Mouse (Mus musculus) heart, postnatal 36 days (tissue): ENCODE data around the gene Cxcr2. TPM values are rescaled to one million over a fixed set of nuclear protein-coding genes. Genes with fewer than 3 reads are reported as not detected.
"Not testable (repeated sequence)": the region's sequence is repeated elsewhere in the genome, so short reads cannot be mapped to it uniquely, and the experiment has no call there.

Experiments used
- DNase-seq, 2 experiments: peaks; one replicate each; pipeline ENCODE4 v3.0.0; 2021 to 2022
- intact Hi-C: fragments of 180-260 bp; cut with DNase I; formaldehyde crosslinking; loops from one replicate; pipeline ENCODE4 v1.15.1; 2025
- total RNA-seq, 2 experiments: library from RNA; stranded (reverse); gene quantifications; 2 replicates each; pipeline ENCODE4 v1.2.3; 2021

Cxcr2 gene
- total RNA-seq, 2 experiments from 2014 or later: 0.16 to 0.17 TPM

DNA sequence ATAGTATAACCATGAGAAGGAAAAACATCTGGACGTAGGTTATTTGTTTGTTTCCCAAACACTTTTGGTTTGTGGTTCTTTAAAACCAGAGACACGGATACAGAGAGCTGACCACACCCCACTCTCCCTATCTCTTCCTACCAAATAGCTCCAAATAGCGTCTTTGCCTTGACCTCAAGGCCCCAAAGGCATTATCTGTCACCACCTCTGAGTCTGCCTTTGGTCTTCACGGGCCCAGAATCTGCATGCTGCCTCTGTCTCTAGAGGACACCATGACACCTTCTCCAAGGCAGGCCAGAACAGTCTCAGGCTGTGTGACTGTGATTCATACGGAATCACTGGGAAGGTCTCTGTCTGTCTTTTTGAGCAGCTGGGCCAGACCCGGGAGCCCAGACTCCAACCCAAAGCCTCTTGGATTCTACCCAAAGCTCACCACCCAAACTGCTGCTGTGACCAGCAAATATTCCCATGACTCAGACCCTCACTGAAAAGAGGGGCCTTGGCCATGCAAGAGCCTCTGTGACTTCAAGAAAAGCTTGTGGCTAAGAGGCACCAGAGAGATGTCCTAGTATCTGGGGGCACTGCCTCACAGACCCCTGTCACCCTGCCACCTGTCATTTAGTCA, 18.4 kb upstream of the Cxcr2 start:
- no peak for DNase-seq
- intact Hi-C loops: no loop called here

DNA sequence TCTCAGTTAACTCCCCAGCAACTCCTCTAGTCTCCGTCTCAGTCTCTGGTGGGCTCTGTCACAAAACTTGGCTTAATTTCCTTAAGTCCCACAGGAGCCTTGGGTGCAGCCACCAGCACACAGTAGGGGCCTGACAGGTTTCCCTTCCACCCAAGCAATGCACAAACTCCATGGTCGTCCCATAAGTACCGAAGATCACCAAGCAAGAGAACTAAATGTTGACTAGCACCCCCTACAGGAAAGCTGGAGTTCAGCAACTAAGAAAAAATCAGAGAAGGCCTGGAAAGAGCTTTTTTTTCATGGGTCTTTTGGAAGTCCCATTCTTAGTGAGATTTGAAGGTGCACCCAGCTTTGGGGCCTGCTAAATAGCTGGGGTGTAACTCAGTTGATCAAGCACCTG, 14.4 kb upstream of the Cxcr2 start:
- DNase-seq: no peak
- intact Hi-C loops: no loop called here

DNA sequence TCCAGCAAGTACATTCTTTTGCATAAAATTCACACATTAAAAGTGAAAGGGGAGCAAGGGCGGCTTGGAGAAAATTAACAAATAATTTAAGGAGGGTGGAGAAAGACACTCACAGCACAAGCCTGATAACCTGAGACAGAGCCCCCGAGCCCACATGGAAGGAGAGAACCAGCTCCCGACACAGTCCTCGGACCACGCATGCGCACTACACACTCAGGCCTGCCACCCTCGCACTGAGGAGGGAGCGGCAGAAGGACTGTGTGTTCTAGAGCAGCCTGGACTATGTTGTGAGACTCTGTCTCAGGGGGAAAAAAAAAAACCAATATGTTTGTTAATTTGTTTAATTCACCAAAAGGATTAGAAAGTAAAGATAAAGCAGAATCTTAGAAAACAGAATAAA, 12.0 kb upstream of the Cxcr2 start:
- no peak for DNase-seq
- intact Hi-C loops: no loop called here

DNA sequence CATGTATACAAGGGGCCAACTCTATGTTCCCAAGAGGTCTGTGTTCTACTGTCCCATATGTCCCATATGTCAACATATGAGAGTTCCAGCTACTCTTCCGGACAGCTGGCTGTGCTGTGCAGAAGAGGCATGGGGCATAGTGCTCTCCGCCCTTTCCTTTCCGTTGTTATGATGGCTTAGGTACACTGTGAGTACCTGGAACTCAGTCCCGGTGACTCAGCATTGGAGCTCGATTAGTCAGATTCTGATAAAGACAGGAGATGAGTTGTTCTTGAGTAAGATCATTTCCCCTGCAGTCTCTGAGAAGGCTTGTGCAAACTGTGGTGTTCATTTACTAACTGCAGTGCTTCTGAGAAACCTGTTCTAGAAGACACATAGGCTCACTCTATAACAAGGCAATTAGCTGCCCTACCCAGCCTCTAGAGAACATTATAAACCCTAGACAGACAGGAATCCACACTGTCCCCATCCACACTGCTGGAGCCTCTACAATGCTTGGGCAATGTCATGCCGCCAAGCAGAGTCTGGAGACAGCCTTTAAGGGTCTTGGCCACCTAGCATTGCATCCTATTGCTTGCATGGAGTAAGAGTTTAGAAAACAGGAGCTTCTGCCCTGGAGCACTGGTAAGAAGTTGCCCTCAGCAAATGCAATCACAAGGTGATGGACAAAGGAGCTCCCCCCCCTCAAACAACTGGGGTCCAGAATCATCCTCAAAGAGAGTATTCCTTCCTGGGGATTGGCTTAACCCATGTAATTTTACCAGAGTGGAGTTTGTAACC, 4.5 kb upstream of the Cxcr2 start:
- DNase-seq: no peak
- intact Hi-C loops: no loop called here

DNA sequence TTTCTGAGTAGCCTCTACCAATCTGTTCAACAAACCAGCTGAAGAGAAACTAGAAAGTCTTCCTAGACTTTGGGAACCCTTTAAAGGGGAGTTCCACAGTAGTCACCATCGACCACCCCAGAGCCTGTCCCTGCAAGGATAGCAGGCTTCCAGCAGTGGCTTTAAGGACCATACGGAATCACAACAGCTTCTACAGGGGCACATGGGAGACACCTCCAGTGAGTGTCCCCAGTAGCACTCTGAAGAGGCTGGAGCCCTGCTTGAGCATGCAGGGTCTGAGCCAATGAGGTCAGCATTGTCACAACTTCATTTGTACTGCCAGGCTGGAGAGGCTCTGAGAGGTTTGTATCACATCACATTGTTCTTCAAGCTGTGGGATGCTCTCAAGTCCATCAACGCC, 3.7 kb upstream of the Cxcr2 start:
- intact Hi-C loops: no loop called here
- no peak for DNase-seq

DNA sequence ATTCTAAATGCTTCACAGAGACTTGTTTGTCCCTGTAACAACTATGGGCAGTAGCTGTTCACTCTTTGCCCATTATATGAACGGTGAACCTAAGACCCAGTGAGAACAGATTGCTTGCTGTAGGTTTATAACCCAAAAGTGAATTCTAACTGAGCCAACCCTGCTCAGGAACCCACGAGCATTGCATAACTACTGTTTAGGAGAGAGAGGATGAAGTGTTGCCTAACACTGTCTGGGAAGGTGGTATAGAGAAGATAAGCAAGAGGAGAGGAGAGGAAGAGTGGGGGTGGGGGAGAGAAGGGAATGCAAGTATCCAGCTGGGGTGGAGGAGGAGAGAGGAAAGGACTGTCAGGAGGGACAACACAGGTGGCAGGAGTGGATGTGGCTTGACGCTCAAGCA, 2.7 kb upstream of the Cxcr2 start:
- intact Hi-C loops: no loop called here
- DNase-seq: no peak

DNA sequence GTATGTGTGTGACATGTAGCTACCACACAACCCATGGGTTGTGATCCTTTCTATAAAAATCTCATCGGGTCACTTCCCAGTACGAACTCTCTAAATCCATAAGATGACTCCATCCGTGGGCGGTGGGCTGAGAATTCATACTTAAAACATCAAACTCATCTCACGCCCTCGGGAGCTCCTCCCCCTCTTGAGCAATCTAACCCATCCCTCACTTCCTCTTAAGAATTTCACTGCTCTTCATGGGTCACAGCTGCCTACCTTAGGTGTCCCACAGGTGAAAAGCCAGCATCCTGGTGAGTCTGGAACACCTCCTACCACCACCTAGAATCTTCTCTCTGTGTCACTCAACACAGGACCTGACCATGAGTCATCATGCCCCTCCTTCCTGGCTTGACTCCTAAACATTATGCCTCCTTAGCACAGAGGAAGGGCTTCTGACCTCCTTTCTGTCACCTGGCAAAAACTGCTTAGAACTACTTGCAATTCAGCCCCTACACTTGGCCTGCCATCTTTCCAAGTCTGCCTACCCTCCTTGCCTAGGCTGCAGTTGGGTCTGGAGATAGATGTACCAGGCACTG, 1.7 kb downstream of the Cxcr2 start:
- intact Hi-C loops: no loop called here
- DNase-seq: no peak

DNA sequence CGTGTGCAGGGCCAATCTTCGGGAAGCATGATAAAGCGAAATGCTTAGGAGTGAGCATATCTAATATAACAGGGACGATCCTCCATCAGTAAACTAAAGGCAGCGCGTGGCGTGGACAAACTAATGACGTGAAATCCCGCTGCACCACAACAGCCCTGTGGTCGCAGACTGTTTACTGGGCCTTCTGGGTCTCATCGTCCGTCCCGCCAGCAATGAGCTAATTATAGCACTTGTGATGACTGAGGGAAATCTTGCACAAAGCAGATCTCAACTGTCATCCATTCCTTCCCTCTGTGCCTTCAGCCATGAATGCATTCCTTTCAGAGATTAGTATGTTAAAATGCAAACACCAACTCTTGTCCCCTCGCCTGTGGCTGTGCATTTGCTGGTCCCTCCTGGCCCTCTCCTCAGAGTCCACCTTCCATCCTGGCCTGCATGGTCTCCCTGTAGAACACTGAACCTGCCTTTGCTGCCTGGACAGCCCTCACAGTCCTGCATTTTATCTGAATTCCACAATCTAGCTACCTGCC, 2.7 kb downstream of the Cxcr2 start:
- DNase-seq: no peak
- intact Hi-C loops: no loop called here

DNA sequence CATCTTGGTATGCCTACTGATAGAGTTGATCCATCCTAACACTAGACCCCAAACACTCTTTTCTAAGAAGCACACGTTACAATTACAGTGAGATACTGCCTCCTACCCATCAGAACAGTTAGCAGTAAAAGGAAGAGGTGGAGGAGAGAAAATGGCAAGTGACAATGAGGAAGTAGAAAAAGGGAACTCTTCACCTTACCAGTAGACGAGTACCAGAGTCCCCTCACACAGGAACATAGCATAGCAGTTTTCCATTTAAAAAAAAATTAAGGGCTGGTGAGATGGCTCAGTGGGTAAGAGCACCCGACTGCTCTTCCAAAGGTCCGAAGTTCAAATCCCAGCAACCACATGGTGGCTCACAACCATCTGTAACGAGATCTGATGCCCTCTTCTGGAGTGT, 5.8 kb downstream of the Cxcr2 start:
- intact Hi-C loops, DNase-seq: not testable (repeated sequence)

DNA sequence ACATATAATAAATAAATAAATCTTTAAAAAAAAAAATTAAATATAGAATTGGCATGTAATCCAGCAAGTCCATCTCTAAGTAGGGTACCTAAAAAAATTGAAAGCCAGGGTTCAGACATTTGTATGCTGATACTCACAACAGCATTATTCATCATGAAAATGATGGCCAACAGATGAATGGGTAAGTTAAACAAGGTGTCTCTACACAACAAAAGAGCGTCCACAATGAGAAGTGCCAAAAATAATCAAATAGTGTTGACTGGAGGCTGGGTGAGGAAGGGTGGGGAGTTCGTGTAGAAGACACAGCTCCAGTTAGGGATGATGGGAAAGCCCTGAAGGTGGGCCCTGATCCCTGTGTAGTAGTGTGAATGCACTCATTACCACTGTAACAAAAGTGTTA, 6.2 kb downstream of the Cxcr2 start:
- intact Hi-C loops: no loop called here

DNA sequence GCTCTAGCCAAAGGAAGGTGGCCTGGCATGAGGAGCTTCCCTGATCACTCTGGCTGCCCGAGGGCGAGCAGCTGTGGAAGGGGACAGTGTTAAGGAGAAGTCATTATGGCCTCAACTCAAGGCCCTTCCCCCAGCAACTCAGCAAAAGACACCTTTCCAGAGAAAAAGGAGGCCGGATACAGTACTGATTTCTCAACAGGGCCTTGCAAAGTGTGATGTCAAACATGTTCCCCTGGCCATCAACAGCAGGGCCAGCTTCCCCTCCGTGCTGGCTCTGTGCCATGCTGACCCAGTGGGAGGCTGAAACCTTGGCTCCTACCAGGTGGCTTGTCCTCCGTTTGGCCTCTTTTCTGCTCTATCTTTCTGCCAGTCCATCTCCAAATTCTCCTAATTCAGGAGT, 13.3 kb downstream of the Cxcr2 start:
- intact Hi-C loops: no loop called here
- DNase-seq: no peak

More for the DNA sequence above, 6.2 kb downstream of the Cxcr2 start:
- DNase-seq: no peak

DNA sequence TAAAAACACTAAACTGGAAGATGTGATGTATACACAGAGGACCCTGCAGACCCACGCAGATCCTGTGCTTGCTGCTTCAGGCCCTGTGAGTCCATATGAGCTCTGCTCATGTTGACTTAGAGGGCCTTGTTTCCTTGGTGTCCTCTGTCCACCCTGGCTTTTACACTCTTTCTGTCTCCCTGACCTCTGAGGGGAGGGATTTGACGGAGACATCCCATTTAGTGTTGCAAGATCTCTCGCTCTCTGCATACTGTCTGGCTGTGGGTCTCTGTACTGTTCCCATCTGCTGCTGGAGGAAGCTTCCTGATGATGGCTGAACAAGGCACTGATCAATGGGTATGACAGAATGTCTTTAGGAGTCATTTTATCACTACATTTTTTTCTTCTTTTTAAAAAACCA, 15.9 kb downstream of the Cxcr2 start:
- intact Hi-C loops: no loop called here
- DNase-seq: no peak

DNA sequence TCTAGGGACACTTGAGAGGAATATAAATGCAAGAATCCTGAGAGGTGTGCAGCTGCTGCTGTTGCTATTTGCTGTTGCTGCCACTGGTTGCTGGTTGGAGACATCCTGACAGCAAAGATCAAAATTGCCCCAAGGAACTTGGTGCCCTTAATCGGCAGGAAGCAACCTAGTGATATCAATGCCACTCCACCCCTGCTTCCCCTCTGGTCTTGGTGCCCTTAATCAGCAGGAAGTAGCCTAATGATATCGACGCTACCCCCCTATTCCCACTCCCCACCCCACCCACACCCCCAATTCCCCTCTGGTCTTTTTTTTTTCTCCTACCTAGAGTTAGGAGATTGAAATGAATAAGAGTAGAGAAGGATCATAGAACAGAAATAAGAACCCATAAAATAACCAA, 18.9 kb downstream of the Cxcr2 start:
- no peak for DNase-seq
- intact Hi-C loops: no loop called here

DNA sequence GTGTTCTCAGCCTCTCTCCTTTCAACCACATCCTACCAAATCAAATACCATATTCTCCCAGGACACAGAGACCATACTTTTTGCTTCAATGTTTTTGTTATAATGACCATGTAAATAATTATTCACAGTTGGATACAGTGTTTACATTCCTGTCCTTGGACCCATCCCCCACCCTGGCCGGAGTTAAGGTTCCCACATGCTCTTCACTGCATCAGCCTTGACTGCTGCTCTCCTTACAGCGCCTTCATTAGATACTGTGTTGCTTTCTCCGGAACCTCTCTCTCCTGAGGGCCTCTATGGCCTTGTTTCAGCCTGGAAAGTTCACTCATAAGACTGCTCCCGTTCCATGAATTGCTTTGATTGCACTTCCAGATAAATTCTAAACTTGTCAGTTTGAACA, 21.9 kb downstream of the Cxcr2 start:
- intact Hi-C loops: no loop called here
- no peak for DNase-seq

DNA sequence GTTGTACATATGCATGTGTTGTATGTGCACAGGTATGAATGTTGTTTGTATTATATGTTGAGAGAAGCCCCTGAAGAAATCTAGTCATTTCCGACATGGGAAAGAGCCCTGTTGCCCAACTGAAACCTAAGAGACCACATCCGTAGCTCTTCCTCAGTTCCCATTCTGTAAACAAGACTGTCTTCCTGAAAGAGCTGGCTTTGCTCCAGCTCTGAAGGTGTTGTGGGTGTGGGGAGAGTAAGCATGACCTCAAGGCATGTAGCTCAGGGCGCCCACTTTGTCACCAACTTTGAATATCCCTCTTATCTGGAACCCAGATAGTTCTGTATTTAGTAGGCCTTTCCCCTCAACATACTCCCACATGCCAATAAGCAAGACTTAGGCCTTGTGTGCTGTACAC, 24.8 kb downstream of the Cxcr2 start:
- DNase-seq: no peak
- intact Hi-C loops: no loop called here

DNA sequence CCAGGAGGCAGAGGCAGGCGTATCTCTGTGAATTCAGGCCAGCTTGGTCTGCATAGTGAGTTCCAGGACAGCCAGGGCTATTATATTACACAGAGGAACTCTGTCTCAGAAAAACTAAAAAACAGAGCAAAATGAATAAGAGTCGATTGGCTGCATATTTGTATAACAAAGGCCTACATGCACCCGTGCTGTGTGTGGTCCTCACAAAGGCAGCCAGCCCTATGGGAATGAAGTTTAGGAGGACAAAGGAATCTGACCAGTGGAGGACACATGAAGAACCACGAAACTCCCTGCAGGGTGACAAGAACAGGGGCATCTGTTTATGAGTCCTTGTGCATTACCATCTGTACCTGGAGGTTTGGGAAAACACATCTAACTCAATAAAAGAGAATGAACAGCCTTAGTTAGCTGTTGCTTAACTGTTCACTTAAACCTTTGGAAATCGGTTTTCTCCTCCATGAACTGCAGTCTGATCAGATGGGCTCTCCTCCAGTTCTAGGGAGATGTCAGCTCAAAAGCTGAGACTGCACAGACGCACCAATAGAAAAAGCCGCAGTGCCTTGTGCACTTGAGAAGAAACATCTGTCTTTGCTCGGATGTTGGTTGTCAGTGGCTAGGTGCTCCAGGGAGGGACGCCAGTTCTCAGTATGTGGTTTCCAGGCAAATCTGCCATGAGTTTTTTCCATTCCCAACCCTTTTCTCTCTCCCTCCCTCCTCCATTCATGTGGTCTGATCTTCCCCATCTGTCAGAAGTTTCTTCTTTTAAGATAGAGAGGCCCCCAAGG, 26.0 kb downstream of the Cxcr2 start:
- intact Hi-C loops: no loop called here
- DNase-seq: no peak

DNA sequence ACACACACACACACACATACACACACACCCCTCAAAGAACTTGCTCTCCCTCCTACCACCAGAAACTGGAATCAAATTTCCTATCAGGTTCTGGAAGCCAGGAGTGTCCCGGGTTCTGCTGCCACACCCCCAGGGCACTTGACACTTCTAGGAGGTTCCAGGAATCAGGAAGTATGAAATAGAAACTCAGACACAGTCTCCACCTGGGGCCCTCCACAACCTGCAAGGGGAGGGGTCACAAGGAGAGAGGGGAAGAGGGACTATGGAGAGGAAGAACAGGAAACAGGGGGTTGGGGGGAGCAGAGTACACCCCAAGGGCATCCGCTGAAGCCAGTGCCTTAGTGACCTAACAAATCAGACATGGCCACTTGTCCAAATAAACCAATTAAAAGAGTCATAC, 27.7 kb downstream of the Cxcr2 start:
- DNase-seq: no peak
- intact Hi-C loops: no loop called here

DNA sequence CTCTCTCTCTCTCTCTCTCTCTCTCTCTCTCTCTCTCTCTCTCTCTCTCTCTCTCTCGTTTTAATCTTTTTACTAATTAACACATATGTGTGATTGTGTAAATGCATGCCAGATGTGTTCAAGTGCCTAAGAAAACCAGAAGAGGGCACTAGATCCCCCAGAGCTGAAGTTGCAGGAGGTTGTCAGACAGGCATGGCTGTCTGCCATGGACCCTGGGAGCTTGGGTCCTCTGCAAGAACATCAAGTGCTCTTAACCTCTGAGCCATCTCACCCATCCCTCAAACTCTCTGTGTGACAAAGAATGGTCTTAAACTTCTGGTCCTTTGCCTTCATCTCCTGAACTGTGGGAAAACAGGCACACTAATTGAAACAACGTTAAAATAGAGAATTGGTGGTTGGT, 29.2 kb downstream of the Cxcr2 start:
- intact Hi-C loops: no loop called here
- no peak for DNase-seq

DNA sequence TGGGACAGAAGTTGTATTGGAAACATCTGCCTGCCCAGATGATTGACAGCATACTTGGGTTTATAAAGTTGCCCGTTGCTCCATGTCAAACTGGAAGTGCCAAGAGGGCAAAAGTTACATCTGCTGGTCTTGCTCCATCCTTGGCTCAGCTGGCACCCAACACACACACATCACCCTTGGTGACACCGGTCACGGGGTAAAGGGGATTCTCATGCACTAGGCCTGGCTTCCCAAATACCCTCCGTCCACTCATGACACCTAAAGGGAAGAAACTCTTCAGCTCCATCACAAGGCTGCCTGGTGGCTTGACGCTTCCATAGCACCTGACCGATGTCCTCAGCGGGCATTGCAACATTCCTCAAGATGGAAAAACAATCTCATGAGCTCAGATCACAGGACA, 36.7 kb downstream of the Cxcr2 start:
- no peak for DNase-seq
- intact Hi-C loops: loop anchor here (10.0 kb wide), 1 partner anchor 206 kb away; no protein-coding TSS in a partner anchor

DNA sequence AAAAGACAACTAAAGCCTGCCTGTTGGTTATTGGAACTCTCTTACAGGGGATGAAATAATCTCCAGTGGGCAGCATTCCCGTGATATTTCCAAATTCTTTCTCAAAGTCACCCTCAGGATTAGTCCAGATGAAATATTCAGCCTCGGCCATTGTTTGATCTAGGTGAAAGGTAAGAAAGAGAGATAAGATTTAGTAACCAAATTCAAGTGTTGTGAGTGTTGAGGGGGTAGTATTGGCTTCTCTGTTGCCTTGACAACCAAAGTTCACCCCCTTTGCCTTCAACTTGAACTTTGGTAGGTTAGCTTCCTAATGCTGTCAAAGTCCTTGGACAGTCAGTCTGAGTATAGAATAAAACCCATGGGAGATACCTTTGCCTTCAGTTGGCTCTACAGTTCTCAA, 38.9 kb downstream of the Cxcr2 start:
- DNase-seq: no peak
- intact Hi-C loops: loop anchor here (10.0 kb wide), 1 partner anchor 208 kb away; no protein-coding TSS in a partner anchor

DNA sequence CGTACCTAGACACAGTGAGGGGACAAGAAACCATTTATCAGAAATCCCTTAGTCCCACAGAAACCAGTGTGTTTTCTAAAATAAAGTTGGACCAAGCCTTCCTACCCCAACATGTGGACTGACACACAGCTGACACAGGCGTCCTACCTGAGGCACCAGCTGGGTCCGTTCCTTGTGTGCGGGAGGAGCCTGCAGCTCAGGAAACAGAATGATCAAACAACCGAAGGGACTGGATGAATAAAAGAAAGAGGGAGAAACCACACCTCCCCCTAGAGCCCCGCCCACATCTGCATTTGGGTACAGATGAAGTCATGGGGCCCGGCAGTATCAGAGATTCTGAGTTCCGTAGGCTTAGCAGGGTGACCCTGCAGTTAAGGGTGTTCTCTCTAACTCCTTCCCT, 40.7 kb downstream of the Cxcr2 start, which contains the start of gene Cxcr1:
Cxcr1 (minus strand) TSS at position 187 of the 400 bp plus-strand sequence.
- no peak for DNase-seq
- intact Hi-C loops: loop anchor here (10.0 kb wide), 1 partner anchor 210 kb away; no protein-coding TSS in a partner anchor
